Mouse (Mus musculus): ENCODE results near the gene Pla2g4a.

Gene Pla2g4a

GRCm38 (mm10) chr1:149855581-149855980, 105.5 kb downstream of the Pla2g4a start:
- DNase-seq (ENCODE audit: low spot score): no peak

- DNase-seq (ENCODE audit: low spot score): no peak
Measured at GRCm38 (mm10) chr1:149854867-149855266, 106.2 kb downstream of the Pla2g4a start.

GRCm38 (mm10) chr1:149846655-149847054, 114.4 kb downstream of the Pla2g4a start:
- no peak for DNase-seq (ENCODE audit: low spot score)

- no peak for DNase-seq (ENCODE audit: low spot score)
Measured at GRCm38 (mm10) chr1:149841845-149842244, 119.2 kb downstream of the Pla2g4a start.

GRCm38 (mm10) chr1:149840961-149841416, 120.1 kb downstream of the Pla2g4a start:
- no peak for DNase-seq (ENCODE audit: low spot score)

GRCm38 (mm10) chr1:149840312-149840930, 120.7 kb downstream of the Pla2g4a start:
- no peak for DNase-seq (ENCODE audit: low spot score)

GRCm38 (mm10) chr1:149836496-149836895, 124.6 kb downstream of the Pla2g4a start:
- no peak for DNase-seq (ENCODE audit: low spot score)

- no peak for DNase-seq (ENCODE audit: low spot score)
Measured at GRCm38 (mm10) chr1:149833876-149834275, 127.2 kb downstream of the Pla2g4a start.

- DNase-seq (ENCODE audit: low spot score): peak; percentile 38
Measured at GRCm38 (mm10) chr1:149832952-149833351, 128.1 kb downstream of the Pla2g4a start.

- no peak for DNase-seq (ENCODE audit: low spot score)
Measured at GRCm38 (mm10) chr1:149832514-149832913, 128.6 kb downstream of the Pla2g4a start.

GRCm38 (mm10) chr1:149831100-149831499, 130.0 kb downstream of the Pla2g4a start:
- no peak for DNase-seq (ENCODE audit: low spot score)

- no peak for DNase-seq (ENCODE audit: low spot score)
Measured at GRCm38 (mm10) chr1:149813616-149814345, 147.3 kb downstream of the Pla2g4a start.

- no peak for DNase-seq (ENCODE audit: low spot score)
Measured at GRCm38 (mm10) chr1:149809527-149809926, 151.6 kb downstream of the Pla2g4a start.

Data from layer of hippocampus, adult 11-12 months (tissue).